Mouse (Mus musculus): Measurements from ENCODE around the gene Trip4.

Gene Trip4

DNA sequence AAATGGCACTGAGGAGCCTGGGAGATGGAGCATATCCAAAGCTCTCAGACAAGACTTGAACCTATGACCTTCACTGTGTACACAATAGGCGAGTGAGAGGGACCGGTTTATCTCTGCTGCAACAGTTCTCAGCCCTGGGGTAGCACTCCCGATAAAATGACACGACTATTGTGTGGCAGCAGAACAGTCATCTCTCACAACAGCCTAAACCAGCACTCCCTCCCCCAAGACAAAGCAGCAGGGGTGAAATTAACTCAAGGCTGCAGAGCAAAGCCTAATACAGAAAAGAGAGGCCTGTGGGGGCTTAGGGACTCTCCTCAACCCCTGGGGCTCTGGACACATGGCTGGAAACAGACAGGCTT, 82.4 kb downstream of the Trip4 start:
- Histone ChIP-seq H3K36me3 (ENCODE audit: insufficient read depth, low read length) (no peaks in the 10 kb centered on the region), H3K9me3 (ENCODE audit: low read length) (no peaks in the 10 kb centered on the region), H3K4me3 (replicated peaks; ENCODE audit: low read length) (peak overlapping the region; percentile 88), H3K27me3 (ENCODE audit: insufficient read depth, low read length) (peaks cover 8% of the 10 kb centered on the region), H3K4me1 (replicated peaks; ENCODE audit: low read depth, low read length) (peaks cover 54% of the 10 kb centered on the region)
- TF ChIP-seq POU5F1 (IDR thresholded peaks at IDR 0.05; ENCODE audit: borderline replicate concordance, low read length) (no peak), NANOG (IDR thresholded peaks at IDR 0.05; ENCODE audit: borderline replicate concordance, low read length) (no peak), CTCF (conservative IDR thresholded peaks at IDR 0.05; ENCODE audit: low read length) (no peak)

DNA sequence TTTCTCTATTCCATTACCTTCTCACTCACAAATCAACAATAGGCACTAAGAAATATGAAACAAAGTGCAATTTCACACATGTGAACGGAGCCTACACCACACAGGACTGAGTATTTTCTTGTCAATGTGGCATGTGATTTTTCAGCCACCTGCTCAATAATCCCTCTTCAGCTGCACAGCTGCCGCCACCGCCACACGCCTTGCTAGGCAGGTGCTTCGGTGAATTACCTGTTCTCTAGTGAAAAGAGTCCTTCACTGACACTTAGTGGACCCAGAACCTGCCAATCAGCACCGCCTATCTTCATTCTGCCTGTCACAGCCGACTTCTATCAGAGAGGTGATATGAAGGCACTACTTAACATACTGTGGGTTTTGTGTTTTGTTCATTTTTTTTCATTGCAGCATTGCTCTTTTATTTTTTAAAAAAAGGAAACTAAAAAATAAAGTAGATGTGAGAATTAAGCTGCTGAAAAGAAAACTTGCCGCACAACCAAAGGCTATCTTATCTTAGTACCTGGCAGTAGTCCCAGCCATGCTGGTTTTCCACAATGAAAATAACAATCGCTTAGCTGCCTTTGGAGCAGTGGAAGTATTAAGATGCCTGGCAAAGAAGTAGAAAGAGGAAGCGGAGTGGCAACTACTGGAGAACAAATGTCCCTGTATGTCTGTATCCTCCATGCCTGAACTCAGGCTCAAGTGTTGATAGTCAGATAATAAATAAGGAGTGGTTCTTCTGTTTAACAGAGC, 84.7 kb downstream of the Trip4 start:
- H3K4me1 ChIP-seq (replicated peaks; ENCODE audit: low read depth, low read length), result peaks cover 41% of the 10 kb centered on the region
- H3K4me3 ChIP-seq (replicated peaks; ENCODE audit: low read length), result peak overlapping the region; percentile 33
- H3K27me3 ChIP-seq (ENCODE audit: insufficient read depth, low read length), result peaks cover 8% of the 10 kb centered on the region
- no peaks in the 10 kb centered on the region for H3K36me3 ChIP-seq (ENCODE audit: insufficient read depth, low read length)
- TF ChIP-seq CTCF (conservative IDR thresholded peaks at IDR 0.05; ENCODE audit: low read length) (no peak), NANOG (IDR thresholded peaks at IDR 0.05; ENCODE audit: borderline replicate concordance, low read length) (no peak), POU5F1 (IDR thresholded peaks at IDR 0.05; ENCODE audit: borderline replicate concordance, low read length) (no peak)
- H3K9me3 ChIP-seq (ENCODE audit: low read length), result no peaks in the 10 kb centered on the region

DNA sequence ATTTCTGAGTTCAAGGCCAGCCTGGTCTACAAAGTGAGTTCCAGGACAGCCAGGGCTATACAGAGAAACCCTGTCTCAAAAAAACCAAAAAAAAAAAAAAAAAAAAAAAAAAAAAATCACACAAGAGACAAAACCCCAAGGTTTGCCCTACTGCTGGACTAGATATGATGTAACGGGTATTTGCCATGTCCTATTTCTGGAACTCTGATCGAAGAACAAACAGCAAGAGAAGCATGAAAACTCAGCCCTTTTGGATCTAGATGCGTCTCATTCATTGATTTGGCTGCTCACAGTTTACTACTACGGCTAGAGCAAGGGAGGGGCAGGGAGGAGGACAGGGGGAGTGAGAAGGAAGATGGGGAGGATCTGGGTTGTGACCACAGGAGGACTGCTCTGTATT, 86.6 kb downstream of the Trip4 start:
- TF ChIP-seq NANOG (IDR thresholded peaks at IDR 0.05; ENCODE audit: borderline replicate concordance, low read length) (no peak), POU5F1 (IDR thresholded peaks at IDR 0.05; ENCODE audit: borderline replicate concordance, low read length) (no peak), CTCF (conservative IDR thresholded peaks at IDR 0.05; ENCODE audit: low read length) (no peak)
- peaks cover 5% of the 10 kb centered on the region; the same call in 1 of the 2 replicates for H3K36me3 ChIP-seq (ENCODE audit: insufficient read depth, low read length)

DNA sequence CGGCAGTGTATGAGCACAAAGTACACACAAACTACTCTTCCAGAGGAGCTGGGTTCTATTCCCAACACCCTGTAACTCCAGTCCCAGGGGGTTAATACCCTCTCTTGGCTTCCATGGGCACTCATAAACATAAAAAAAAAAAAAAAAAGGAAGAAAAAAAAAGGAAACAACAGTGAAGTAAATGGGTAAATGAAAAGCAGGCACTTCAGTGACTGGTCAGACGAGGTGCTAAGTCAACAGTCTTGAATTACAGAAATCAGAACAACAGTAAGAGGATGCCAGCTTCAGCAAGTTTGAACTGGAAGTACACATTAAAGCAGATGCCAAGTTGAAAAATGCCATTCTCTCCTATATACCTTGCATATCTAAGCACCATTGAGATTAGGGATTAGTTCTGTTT, 88.3 kb downstream of the Trip4 start:
- Histone ChIP-seq H3K9me3 (ENCODE audit: low read length) (no peaks in the 10 kb centered on the region), H3K4me3 (replicated peaks; ENCODE audit: low read length) (no peak overlapping the region), H3K36me3 (ENCODE audit: insufficient read depth, low read length) (peaks cover 5% of the 10 kb centered on the region; the same call in 1 of the 2 replicates), H3K27me3 (ENCODE audit: insufficient read depth, low read length) (no peaks in the 10 kb centered on the region), H3K4me1 (replicated peaks; ENCODE audit: low read depth, low read length) (peaks cover 18% of the 10 kb centered on the region)
- TF ChIP-seq POU5F1 (IDR thresholded peaks at IDR 0.05; ENCODE audit: borderline replicate concordance, low read length) (no peak), CTCF (conservative IDR thresholded peaks at IDR 0.05; ENCODE audit: low read length) (no peak), NANOG (IDR thresholded peaks at IDR 0.05; ENCODE audit: borderline replicate concordance, low read length) (no peak)

More for the DNA sequence above, 86.6 kb downstream of the Trip4 start:
- Histone ChIP-seq H3K4me3 (replicated peaks; ENCODE audit: low read length) (no peak overlapping the region), H3K9me3 (ENCODE audit: low read length) (no peaks in the 10 kb centered on the region), H3K27me3 (ENCODE audit: insufficient read depth, low read length) (no peaks in the 10 kb centered on the region), H3K4me1 (replicated peaks; ENCODE audit: low read depth, low read length) (peaks cover 32% of the 10 kb centered on the region)

DNA sequence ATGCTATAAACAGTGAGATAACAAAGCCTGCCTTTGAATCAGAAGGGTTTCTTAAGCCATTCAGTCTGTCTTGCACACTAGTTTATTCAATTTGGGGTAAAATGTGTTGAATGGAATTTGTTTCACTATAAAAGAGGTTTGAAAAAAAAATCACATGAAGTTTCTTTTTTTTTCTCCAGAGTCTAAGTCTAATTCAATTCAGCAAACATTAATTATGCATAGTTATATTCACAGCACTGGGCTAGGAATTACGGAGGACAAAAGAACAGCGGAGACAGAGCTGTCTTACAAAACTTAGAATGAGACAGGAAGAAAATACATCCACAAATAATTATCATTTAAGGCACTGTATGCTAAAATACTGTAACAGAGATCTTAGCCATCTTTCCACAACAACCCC, 90.2 kb downstream of the Trip4 start:
- Histone ChIP-seq H3K4me1 (replicated peaks; ENCODE audit: low read depth, low read length) (peaks cover 2% of the 10 kb centered on the region), H3K36me3 (ENCODE audit: insufficient read depth, low read length) (peaks cover 5% of the 10 kb centered on the region; the same call in 1 of the 2 replicates), H3K4me3 (replicated peaks; ENCODE audit: low read length) (no peak overlapping the region), H3K9me3 (ENCODE audit: low read length) (no peaks in the 10 kb centered on the region), H3K27me3 (ENCODE audit: insufficient read depth, low read length) (no peaks in the 10 kb centered on the region)
- TF ChIP-seq NANOG (IDR thresholded peaks at IDR 0.05; ENCODE audit: borderline replicate concordance, low read length) (no peak), POU5F1 (IDR thresholded peaks at IDR 0.05; ENCODE audit: borderline replicate concordance, low read length) (no peak), CTCF (conservative IDR thresholded peaks at IDR 0.05; ENCODE audit: low read length) (no peak)

DNA sequence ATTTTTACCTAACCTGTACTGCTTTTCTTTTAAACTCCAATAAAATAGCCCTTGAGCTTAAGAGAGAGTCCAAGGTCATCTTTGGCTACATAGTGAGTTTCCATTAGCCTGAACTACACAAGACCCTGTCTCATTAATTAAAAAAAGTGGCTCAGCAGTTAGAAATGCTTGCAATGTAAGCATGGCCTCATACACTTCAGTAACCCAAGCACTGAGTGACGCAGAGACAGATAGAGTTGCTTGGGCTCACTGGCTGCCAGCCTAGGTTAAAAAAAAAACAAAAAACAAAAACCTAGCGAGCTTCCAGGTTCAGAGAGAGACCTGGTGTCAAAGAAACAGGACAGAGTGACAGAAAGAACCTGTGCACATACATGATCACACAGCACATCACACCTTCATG, 95.8 kb downstream of the Trip4 start:
- no peak for TF ChIP-seq NANOG (IDR thresholded peaks at IDR 0.05; ENCODE audit: borderline replicate concordance, low read length)
- no peak for TF ChIP-seq CTCF (conservative IDR thresholded peaks at IDR 0.05; ENCODE audit: low read length)
- TF ChIP-seq POU5F1 (IDR thresholded peaks at IDR 0.05; ENCODE audit: borderline replicate concordance, low read length), result no peak
- no peaks in the 10 kb centered on the region for H3K27me3 ChIP-seq (ENCODE audit: insufficient read depth, low read length)
- no peaks in the 10 kb centered on the region for H3K4me1 ChIP-seq (replicated peaks; ENCODE audit: low read depth, low read length)
- H3K4me3 ChIP-seq (replicated peaks; ENCODE audit: low read length), result no peak overlapping the region
- no peaks in the 10 kb centered on the region for H3K9me3 ChIP-seq (ENCODE audit: low read length)
- peaks cover 5% of the 10 kb centered on the region; the same call in 1 of the 2 replicates for H3K36me3 ChIP-seq (ENCODE audit: insufficient read depth, low read length)

DNA sequence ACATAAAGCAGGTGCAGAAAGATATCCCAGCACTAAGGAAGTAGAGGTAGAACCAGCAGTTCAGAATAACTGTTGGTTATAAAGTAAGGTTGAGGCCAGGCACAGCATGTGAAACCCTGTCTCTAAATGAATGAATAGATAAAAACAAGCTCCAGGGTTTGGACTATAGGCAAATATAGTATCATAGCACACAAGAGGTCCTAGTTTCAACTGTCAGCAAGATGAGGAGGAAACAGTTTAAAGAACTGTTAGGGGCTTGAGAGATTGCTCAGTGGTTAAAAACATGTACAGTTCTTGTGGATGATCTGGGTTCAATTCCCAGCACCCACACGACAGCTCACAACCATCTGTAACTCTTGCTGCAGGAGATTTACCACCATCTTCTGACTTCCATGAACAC, 96.8 kb downstream of the Trip4 start:
- no peaks in the 10 kb centered on the region for H3K4me1 ChIP-seq (replicated peaks; ENCODE audit: low read depth, low read length)
- no peaks in the 10 kb centered on the region for H3K27me3 ChIP-seq (ENCODE audit: insufficient read depth, low read length)
- no peaks in the 10 kb centered on the region for H3K9me3 ChIP-seq (ENCODE audit: low read length)
- H3K4me3 ChIP-seq (replicated peaks; ENCODE audit: low read length), result no peak overlapping the region
- TF ChIP-seq POU5F1 (IDR thresholded peaks at IDR 0.05; ENCODE audit: borderline replicate concordance, low read length) (no peak), CTCF (conservative IDR thresholded peaks at IDR 0.05; ENCODE audit: low read length) (no peak)
- no peaks in the 10 kb centered on the region for H3K36me3 ChIP-seq (ENCODE audit: insufficient read depth, low read length)

DNA sequence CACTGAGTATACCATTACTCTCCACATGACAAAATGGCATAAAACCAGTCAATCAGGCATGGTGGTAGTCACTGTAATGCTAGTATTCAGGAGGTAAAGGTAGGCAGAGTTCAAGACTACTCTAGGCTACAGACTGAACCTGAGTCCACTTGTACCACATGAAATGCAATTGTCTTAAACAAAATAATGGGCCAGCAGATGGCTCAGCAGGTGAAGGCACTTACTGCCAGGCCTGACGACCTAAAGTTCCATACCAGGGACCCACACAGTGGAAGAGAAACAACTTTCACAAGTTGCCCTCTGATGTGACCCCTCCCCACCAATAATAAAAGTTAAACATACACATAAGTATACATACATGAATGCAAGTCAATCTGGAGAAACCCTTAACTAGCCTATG, 100.8 kb downstream of the Trip4 start:
- H3K9me3 ChIP-seq (ENCODE audit: low read length), result no peaks in the 10 kb centered on the region

DNA sequence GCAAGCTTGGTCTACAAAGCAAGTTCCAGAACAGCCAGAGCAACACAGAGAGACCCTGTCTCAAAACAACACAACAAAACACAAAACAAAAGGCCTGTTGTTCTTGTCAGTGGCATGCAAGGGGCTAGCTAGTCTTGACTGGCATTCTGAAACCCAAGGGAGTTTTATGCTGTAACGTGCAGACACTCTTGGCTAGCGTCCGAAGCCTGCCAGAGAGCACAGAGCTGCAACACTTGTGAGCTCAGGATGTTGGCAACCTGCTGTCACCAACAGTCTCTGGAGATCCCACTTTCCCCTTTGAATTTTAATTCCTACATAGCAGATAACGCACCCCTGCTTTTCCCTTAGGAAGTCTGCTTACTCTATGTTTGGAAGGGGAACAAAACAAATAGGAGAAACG, 101.3 kb downstream of the Trip4 start:
- no peaks in the 10 kb centered on the region for H3K4me1 ChIP-seq (replicated peaks; ENCODE audit: low read depth, low read length)
- H3K9me3 ChIP-seq (ENCODE audit: low read length), result no peaks in the 10 kb centered on the region
- no peak overlapping the region for H3K4me3 ChIP-seq (replicated peaks; ENCODE audit: low read length)
- no peaks in the 10 kb centered on the region for H3K27me3 ChIP-seq (ENCODE audit: insufficient read depth, low read length)
- H3K36me3 ChIP-seq (ENCODE audit: insufficient read depth, low read length), result no peaks in the 10 kb centered on the region
- TF ChIP-seq CTCF (conservative IDR thresholded peaks at IDR 0.05; ENCODE audit: low read length) (no peak), POU5F1 (IDR thresholded peaks at IDR 0.05; ENCODE audit: borderline replicate concordance, low read length) (no peak), NANOG (IDR thresholded peaks at IDR 0.05; ENCODE audit: borderline replicate concordance, low read length) (no peak)

More for the DNA sequence above, 100.8 kb downstream of the Trip4 start:
- TF ChIP-seq NANOG (IDR thresholded peaks at IDR 0.05; ENCODE audit: borderline replicate concordance, low read length), result no peak
- no peak for TF ChIP-seq CTCF (conservative IDR thresholded peaks at IDR 0.05; ENCODE audit: low read length)
- no peak for TF ChIP-seq POU5F1 (IDR thresholded peaks at IDR 0.05; ENCODE audit: borderline replicate concordance, low read length)
- H3K4me3 ChIP-seq (replicated peaks; ENCODE audit: low read length), result no peak overlapping the region
- H3K27me3 ChIP-seq (ENCODE audit: insufficient read depth, low read length), result no peaks in the 10 kb centered on the region
- H3K4me1 ChIP-seq (replicated peaks; ENCODE audit: low read depth, low read length), result no peaks in the 10 kb centered on the region
- H3K36me3 ChIP-seq (ENCODE audit: insufficient read depth, low read length), result no peaks in the 10 kb centered on the region

All from E14TG2a.4 (cell line).